Mouse (Mus musculus): ENCODE measurements around the gene Serinc1. TPM values are rescaled to one million over a fixed set of nuclear protein-coding genes. Genes with fewer than 3 reads are reported as not detected.
"Not testable (repeated sequence)": the region's sequence is repeated elsewhere in the genome, so short reads cannot be mapped to it uniquely, and the experiment has no call there.

The Serinc1 gene
- polyA plus RNA-seq (2015; fragmentation: Nextera tagmentation; extraction: Ambion mirVana): 127 and 132 TPM in 2 replicates

- Histone ChIP-seq H3K9me3 (no peaks in the 10 kb centered on the region), H3K27me3 (replicated peaks) (no peaks in the 10 kb centered on the region), H3K4me1 (0 out of 2 replicates have a peak, but pooled peaks cover 3% of the 10 kb centered on the region), H3K4me2 (peak within 1 kb of the TSS; percentile 59), H3K4me3 (replicated peaks) (peak within 1 kb of the TSS; percentile 97), H3K36me3 (no peaks in the 10 kb centered on the region), H3K9ac (peak within 1 kb of the TSS; percentile 67), H3K27ac (peak within 1 kb of the TSS; percentile 95)
- 12% methylated on average over 49 of the region's 49 CpGs for WGBS
- ATAC-seq (ENCODE audit: insufficient read depth, low FRiP score, low read depth): peak; percentile 99
These were observed at the start of gene Serinc1 for GRCm38 (mm10) chr10:57532218-57533101. Serinc1 (minus strand) TSS chr10:57532530.

GRCm38 (mm10) chr10:57576721-57577120 lies 44.4 kb upstream of the Serinc1 start:
- no peaks in the 10 kb centered on the region for H3K4me1 ChIP-seq
- H3K36me3 ChIP-seq: no peaks in the 10 kb centered on the region
- H3K27ac ChIP-seq: no peak overlapping the region
- H3K4me2 ChIP-seq: no peak overlapping the region
- no peak overlapping the region for H3K9ac ChIP-seq
- H3K27me3 ChIP-seq (replicated peaks): no peaks in the 10 kb centered on the region
- WGBS: 66% methylated on average over 2 of the region's 2 CpGs
- H3K9me3 ChIP-seq: no peaks in the 10 kb centered on the region
- ATAC-seq (ENCODE audit: insufficient read depth, low FRiP score, low read depth): no peak
- H3K4me3 ChIP-seq (replicated peaks): no peak overlapping the region

GRCm38 (mm10) chr10:57572130-57572529 lies 39.8 kb upstream of the Serinc1 start:
- ATAC-seq (ENCODE audit: insufficient read depth, low FRiP score, low read depth): no peak
- H3K4me3 ChIP-seq (replicated peaks): no peak overlapping the region
- H3K27me3 ChIP-seq (replicated peaks): no peaks in the 10 kb centered on the region
- no peaks in the 10 kb centered on the region for H3K36me3 ChIP-seq
- 61% methylated on average over 4 of the region's 4 CpGs for WGBS
- no peak overlapping the region for H3K9ac ChIP-seq
- H3K27ac ChIP-seq: no peak overlapping the region
- H3K9me3 ChIP-seq: no peaks in the 10 kb centered on the region
- H3K4me2 ChIP-seq: no peak overlapping the region
- no peaks in the 10 kb centered on the region for H3K4me1 ChIP-seq

GRCm38 (mm10) chr10:57571211-57571730 lies 38.9 kb upstream of the Serinc1 start:
- H3K4me3 ChIP-seq (replicated peaks): no peak overlapping the region
- WGBS: 34% methylated on average over 8 of the region's 8 CpGs
- no peak overlapping the region for H3K27ac ChIP-seq
- H3K4me1 ChIP-seq: no peaks in the 10 kb centered on the region
- ATAC-seq (ENCODE audit: insufficient read depth, low FRiP score, low read depth): no peak
- H3K36me3 ChIP-seq: no peaks in the 10 kb centered on the region
- H3K27me3 ChIP-seq (replicated peaks): no peaks in the 10 kb centered on the region
- H3K4me2 ChIP-seq: no peak overlapping the region
- H3K9ac ChIP-seq: no peak overlapping the region
- H3K9me3 ChIP-seq: no peaks in the 10 kb centered on the region

GRCm38 (mm10) chr10:57569023-57569931 lies 36.9 kb upstream of the Serinc1 start:
- no peak overlapping the region for H3K27ac ChIP-seq
- 77% methylated on average over 13 of the region's 13 CpGs for WGBS

GRCm38 (mm10) chr10:57566221-57566620 lies 33.9 kb upstream of the Serinc1 start:
- Histone ChIP-seq H3K4me3 (replicated peaks) (no peak overlapping the region), H3K27me3 (replicated peaks) (no peaks in the 10 kb centered on the region), H3K36me3 (no peaks in the 10 kb centered on the region), H3K9ac (no peak overlapping the region), H3K27ac (no peak overlapping the region), H3K4me1 (no peaks in the 10 kb centered on the region), H3K9me3 (no peaks in the 10 kb centered on the region), H3K4me2 (no peak overlapping the region)
- WGBS: 50% methylated on average over 1 of the region's 1 CpGs
- 0 out of 2 replicates have a peak, but pooled peaks have one; percentile 31 for ATAC-seq (ENCODE audit: insufficient read depth, low FRiP score, low read depth)

More at GRCm38 (mm10) chr10:57569023-57569931, 36.9 kb upstream of the Serinc1 start:
- H3K27me3 ChIP-seq (replicated peaks): no peaks in the 10 kb centered on the region
- no peak overlapping the region for H3K9ac ChIP-seq
- H3K4me1 ChIP-seq: no peaks in the 10 kb centered on the region
- H3K4me2 ChIP-seq: no peak overlapping the region
- H3K9me3 ChIP-seq: no peaks in the 10 kb centered on the region
- no peaks in the 10 kb centered on the region for H3K36me3 ChIP-seq
- ATAC-seq (ENCODE audit: insufficient read depth, low FRiP score, low read depth): no peak
- no peak overlapping the region for H3K4me3 ChIP-seq (replicated peaks)

- no peak overlapping the region for H3K4me2 ChIP-seq
- no peak overlapping the region for H3K27ac ChIP-seq
- H3K9me3 ChIP-seq: no peaks in the 10 kb centered on the region
- no peaks in the 10 kb centered on the region for H3K27me3 ChIP-seq (replicated peaks)
- H3K9ac ChIP-seq: no peak overlapping the region
- H3K4me3 ChIP-seq (replicated peaks): no peak overlapping the region
- peak; percentile 60 for ATAC-seq (ENCODE audit: insufficient read depth, low FRiP score, low read depth)
- no peaks in the 10 kb centered on the region for H3K36me3 ChIP-seq
- no peaks in the 10 kb centered on the region for H3K4me1 ChIP-seq
- 58% methylated on average over 5 of the region's 5 CpGs for WGBS
These were observed 25.3 kb upstream of the Serinc1 start for GRCm38 (mm10) chr10:57557597-57557996.

GRCm38 (mm10) chr10:57553719-57554118 lies 21.4 kb upstream of the Serinc1 start:
- no peak for ATAC-seq (ENCODE audit: insufficient read depth, low FRiP score, low read depth)

GRCm38 (mm10) chr10:57549631-57550030 lies 17.3 kb upstream of the Serinc1 start:
- no peak overlapping the region for H3K4me3 ChIP-seq (replicated peaks)
- ATAC-seq (ENCODE audit: insufficient read depth, low FRiP score, low read depth): no peak
- 79% methylated on average over 4 of the region's 4 CpGs for WGBS

More at GRCm38 (mm10) chr10:57553719-57554118, 21.4 kb upstream of the Serinc1 start:
- no peaks in the 10 kb centered on the region for H3K9me3 ChIP-seq
- no peak overlapping the region for H3K9ac ChIP-seq
- no peaks in the 10 kb centered on the region for H3K27me3 ChIP-seq (replicated peaks)
- no peaks in the 10 kb centered on the region for H3K36me3 ChIP-seq
- no peak overlapping the region for H3K27ac ChIP-seq
- H3K4me2 ChIP-seq: no peak overlapping the region
- no peaks in the 10 kb centered on the region for H3K4me1 ChIP-seq
- no peak overlapping the region for H3K4me3 ChIP-seq (replicated peaks)
- WGBS: 70% methylated on average over 1 of the region's 1 CpGs

GRCm38 (mm10) chr10:57543890-57544289 lies 11.6 kb upstream of the Serinc1 start:
- not testable (repeated sequence) for ATAC-seq (ENCODE audit: insufficient read depth, low FRiP score, low read depth); H3K27ac ChIP-seq
- 88% methylated on average over 9 of the region's 9 CpGs for WGBS

More at GRCm38 (mm10) chr10:57549631-57550030, 17.3 kb upstream of the Serinc1 start:
- H3K9ac ChIP-seq: no peak overlapping the region
- H3K36me3 ChIP-seq: no peaks in the 10 kb centered on the region
- no peaks in the 10 kb centered on the region for H3K4me1 ChIP-seq
- no peak overlapping the region for H3K27ac ChIP-seq
- H3K9me3 ChIP-seq: no peaks in the 10 kb centered on the region
- no peak overlapping the region for H3K4me2 ChIP-seq
- no peaks in the 10 kb centered on the region for H3K27me3 ChIP-seq (replicated peaks)

GRCm38 (mm10) chr10:57531616-57532217 lies 613 bp downstream of the Serinc1 start:
- Histone ChIP-seq H3K4me1 (0 out of 2 replicates have a peak, but pooled peaks cover 3% of the 10 kb centered on the region), H3K36me3 (no peaks in the 10 kb centered on the region), H3K4me2 (peak overlapping the region; percentile 59), H3K27me3 (replicated peaks) (no peaks in the 10 kb centered on the region), H3K4me3 (replicated peaks) (peak overlapping the region; percentile 97), H3K27ac (peak overlapping the region; percentile 95), H3K9me3 (no peaks in the 10 kb centered on the region), H3K9ac (peak overlapping the region; percentile 67)
- 2% methylated on average over 28 of the region's 28 CpGs for WGBS
- ATAC-seq (ENCODE audit: insufficient read depth, low FRiP score, low read depth): no peak; the same call in 1 of the 2 replicates

More at GRCm38 (mm10) chr10:57543890-57544289, 11.6 kb upstream of the Serinc1 start:
- H3K4me3 ChIP-seq (replicated peaks); H3K36me3 ChIP-seq; H3K4me2 ChIP-seq; H3K9me3 ChIP-seq; H3K9ac ChIP-seq; H3K27me3 ChIP-seq (replicated peaks); H3K4me1 ChIP-seq: not testable (repeated sequence)

Data from stomach, embryonic 15.5 days (tissue).